Mouse (Mus musculus) CH12F3 (cell line): ENCODE measurements around the gene Etfa.

Source experiments
- in situ Hi-C: fragments of 300-500 bp; cut with MboI; formaldehyde crosslinking; loops from 2 replicates; pipeline ENCODE4 v1.14.3; 2020; ENCODE audit warnings: low sequenced_read_pairs

Gene Etfa

GRCm38 (mm10) chr9:55429242-55429975 is 82.6 kb downstream of the Etfa start:
- in situ Hi-C loops: loop anchor here (25.0 kb wide), 1 partner anchor 483 kb away; no protein-coding TSS in a partner anchor

- in situ Hi-C loops: loop anchor here (25.0 kb wide), 1 partner anchor 487 kb away; no protein-coding TSS in a partner anchor
Observed at GRCm38 (mm10) chr9:55425271-55425810, 86.7 kb downstream of the Etfa start.

DNA sequence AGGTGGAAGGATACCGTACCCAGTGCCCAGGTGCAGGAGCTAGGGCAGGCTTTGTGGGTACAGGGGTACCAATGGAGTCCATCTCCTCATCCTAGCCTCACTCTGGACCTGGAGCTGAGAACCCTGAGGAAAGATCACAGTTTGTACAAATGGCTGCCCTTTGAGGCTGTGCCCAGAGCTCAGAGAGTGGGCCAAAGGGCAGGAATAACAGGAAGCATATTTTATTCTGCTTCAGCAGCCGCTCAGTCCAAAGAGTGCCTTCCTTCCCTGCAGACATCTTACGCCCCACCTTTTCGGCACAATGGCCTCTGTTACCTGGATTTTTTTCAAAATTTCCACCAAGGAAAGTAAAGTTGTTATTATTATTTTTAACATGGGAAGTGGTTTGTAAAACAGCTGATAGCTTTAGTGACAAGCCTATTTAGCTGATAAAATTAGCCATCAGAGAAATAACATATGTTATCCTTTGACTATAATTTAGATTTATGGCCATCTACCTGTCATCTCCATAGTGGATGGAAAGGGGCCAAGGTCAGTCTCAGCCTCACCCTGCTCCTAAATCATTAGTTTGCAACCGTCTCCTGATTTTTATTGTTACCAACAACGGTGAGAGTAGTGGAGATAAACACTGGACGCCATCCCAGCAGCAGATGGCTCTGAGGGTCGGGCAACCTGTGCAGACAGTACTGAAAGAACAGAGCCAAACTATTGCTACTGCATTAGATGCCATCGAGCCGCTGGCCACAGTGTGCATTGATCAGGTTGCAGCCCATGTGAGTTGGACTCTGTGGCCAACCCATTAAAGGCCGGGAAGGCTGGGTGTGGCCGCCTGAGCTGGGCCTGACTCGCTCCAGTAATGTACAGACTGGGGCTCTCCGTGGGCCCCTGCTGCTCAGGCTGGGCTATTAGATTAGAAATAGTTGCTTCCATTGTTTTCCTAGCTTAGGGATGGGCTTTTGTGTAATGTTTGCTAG is 88.3 kb downstream of the Etfa start:
- in situ Hi-C loops: no loop called here

GRCm38 (mm10) chr9:55421786-55422185 is 90.3 kb downstream of the Etfa start:
- in situ Hi-C loops: no loop called here

DNA sequence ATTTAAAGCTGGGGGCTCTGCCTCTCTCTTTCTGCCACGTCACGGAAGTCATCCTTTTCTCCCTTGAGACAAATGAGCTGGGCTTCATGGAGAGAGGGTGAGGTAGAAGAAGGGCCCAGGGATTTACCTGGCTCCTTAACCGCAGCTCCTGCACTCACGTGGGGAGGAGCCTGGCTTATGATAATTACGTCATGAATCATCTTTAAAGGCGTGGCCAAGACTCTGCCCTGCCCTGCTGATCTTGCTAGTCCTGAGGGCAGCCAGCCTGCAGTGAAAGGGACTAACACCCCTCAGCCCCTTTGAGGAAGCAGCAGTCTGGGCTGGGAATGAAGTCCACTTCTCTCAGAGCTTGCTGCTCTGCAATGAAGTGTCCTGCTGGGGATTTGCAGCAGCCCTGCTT is 100.9 kb downstream of the Etfa start:
- in situ Hi-C loops: no loop called here

DNA sequence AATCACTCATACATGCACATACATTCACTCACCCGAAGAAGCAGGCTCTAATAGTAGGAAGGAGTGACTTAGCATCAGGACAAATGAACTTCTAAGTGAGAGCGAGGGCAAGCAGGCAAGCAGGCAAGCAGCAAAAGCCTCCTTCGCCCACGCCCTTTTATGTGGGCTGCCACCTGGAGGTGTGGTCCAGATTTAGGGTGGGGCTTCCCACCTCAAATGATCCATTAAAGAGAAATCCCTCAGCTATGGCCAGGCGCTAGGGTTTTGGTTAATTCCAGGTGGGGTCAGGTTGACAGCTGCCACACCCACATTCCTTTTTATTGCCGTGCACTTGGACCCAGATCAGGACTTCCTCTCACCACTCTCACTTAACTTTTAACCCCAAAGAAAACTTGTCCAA is 101.6 kb downstream of the Etfa start:
- in situ Hi-C loops: no loop called here

GRCm38 (mm10) chr9:55409833-55410232 is 102.2 kb downstream of the Etfa start:
- in situ Hi-C loops: no loop called here

- in situ Hi-C loops: no loop called here
Observed at GRCm38 (mm10) chr9:55408851-55409250, 103.2 kb downstream of the Etfa start.

DNA sequence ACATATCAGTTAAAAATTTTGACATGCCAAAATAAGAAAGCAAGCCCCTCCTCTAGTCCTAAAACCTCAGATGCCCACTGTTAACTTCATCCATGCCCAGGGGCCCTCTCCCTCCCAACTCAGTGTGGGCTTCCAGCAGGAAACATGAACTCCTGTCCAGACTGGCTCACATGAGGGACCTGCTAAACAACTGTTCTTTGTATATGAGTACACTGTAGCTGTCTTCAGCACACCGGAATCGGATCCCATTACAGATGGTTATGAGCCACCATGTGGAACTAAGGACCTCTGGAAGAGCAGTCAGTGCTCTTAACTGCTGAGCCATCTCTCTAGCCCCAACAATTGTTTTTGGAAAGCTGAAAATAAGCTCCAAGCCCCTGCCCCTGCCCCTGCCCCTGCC is 105.3 kb downstream of the Etfa start:
- in situ Hi-C loops: no loop called here

DNA sequence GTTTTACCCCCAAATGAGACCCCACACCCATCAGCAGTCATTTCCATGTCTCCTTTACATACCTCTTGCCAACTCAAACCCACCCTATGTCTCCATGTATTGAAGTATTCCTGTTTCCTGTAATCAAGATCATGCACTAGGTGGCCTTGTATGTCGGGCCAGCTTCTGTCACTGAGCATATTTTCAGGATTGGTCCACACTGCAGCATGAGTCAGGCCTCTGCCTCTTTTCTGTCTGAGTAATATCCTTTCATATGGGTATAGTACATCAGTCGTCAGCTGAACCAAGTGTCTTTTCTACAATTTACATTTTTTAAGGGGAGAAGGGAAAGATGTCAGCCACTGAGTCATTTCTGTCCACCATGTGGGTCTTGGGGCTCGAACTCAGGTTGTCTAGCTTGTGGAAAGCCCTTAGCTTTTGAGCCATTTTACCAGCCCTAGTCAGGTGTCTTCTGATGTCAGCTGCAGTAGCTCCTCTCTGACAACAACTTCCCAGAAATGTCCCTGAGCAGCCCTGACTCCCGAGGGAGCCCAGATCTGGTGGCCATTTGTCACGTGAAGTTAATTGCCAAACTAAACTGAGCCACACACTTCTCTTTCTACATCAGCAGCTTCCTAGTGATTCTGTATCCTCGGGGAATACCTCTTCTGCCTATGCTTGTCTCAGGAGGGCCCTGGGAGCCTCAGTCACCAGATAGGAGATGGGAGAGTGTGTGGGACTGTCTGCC is 106.9 kb downstream of the Etfa start:
- in situ Hi-C loops: no loop called here
